Mouse (Mus musculus) embryonic facial prominence, embryonic 12.5 days (tissue): ENCODE data around the gene 9330182O14Rik. TPM values are rescaled to one million over a fixed set of nuclear protein-coding genes. Genes with fewer than 3 reads are reported as not detected.

Source experiments
- ATAC-seq: fragments of 200-750 bp; cut with Nextera tagmentation; 2 replicates; pipeline ENCODE4 v1.8.0; 2017; ENCODE audit not compliant: insufficient number of reproducible peaks, insufficient read depth, low FRiP score, low TSS enrichment
- H3K27ac ChIP-seq: fragments of 300-500 bp; sonication (generic); 2 replicates; pipeline ENCODE4 v1.5.1; 2016; ENCODE audit warnings: mild to moderate bottlenecking
- H3K27me3 ChIP-seq: fragments of 300-500 bp; sonication (generic); 2 replicates; pipeline ENCODE4 v1.6.1; 2016; ENCODE audit warnings: mild to moderate bottlenecking, moderate library complexity
- H3K36me3 ChIP-seq: fragments of 300-500 bp; sonication (generic); 2 replicates; pipeline ENCODE4 v1.6.1; 2016; ENCODE audit warnings: mild to moderate bottlenecking
- H3K4me1 ChIP-seq: fragments of 300-500 bp; sonication (generic); 2 replicates; pipeline ENCODE4 v1.6.1; 2016
- H3K4me2 ChIP-seq: fragments of 300-500 bp; sonication (generic); replicated peaks from 2 replicates; pipeline ENCODE4 v1.6.1; 2016; ENCODE audit warnings: mild to moderate bottlenecking, moderate library complexity
- H3K4me3 ChIP-seq: fragments of 300-500 bp; sonication (generic); 2 replicates; pipeline ENCODE4 v1.5.1; 2016; ENCODE audit warnings: mild to moderate bottlenecking
- H3K9ac ChIP-seq: fragments of 300-500 bp; sonication (generic); 2 replicates; pipeline ENCODE4 v1.6.1; 2016; ENCODE audit warnings: mild to moderate bottlenecking, moderate library complexity
- H3K9me3 ChIP-seq: fragments of 300-500 bp; sonication (generic); 2 replicates; pipeline ENCODE4 v1.6.1; 2016; ENCODE audit warnings: mild to moderate bottlenecking, moderate library complexity
- WGBS: fragments of 180-500 bp; shearing (Covaris S2); methylation state at CpG from one replicate; pipeline ENCODE4 v1.1.7; 2016; 5-methylcytosine and 5-hydroxymethylcytosine counted together
- polyA plus RNA-seq: library from polyadenylated mRNA; unstranded; fragments of >200 nt; fragmentation: Nextera tagmentation; extraction: Ambion mirVana; gene quantifications from 2 replicates; pipeline ENCODE4 v1.2.1, GENCODE M21; 2016

The 9330182O14Rik gene
- not detected in 2 replicates for polyA plus RNA-seq

DNA sequence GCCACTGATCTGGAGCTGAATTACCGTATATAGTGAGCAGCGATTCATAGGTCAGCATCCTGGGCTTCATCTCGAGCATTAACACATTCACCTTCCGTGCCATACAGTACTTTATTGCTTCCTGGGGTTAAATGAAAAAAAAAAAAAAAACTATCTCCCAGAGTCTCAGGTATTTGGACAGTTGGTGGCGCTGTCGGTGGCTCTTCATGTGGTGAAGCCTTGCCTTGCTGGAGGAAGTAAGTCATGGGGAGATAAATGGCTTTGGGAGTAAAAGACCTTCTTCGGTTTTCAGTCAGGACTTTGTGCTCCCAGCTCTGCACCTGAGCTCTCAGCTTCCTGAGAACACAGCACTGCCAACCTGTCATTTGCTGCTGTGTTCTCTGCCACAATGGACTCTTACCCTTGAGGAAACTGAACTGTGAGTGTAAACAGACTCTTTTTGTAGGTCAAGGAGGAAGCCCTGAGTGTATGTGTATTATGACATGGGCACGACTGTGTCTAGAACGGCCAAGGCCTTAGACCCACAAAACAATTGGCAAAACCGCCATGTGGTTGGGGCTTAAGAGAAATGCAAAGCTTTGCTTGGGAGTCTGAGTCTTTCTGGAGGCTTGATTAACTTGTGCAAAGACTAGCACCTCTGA, at the start of gene 9330182O14Rik:
9330182O14Rik (plus strand) TSS at position 214 of the 641 bp plus-strand sequence.
- 0 out of 2 replicates have a peak, but pooled peaks cover 4% of the 10 kb centered on the region for H3K4me1 ChIP-seq
- H3K27me3 ChIP-seq: no peaks in the 10 kb centered on the region
- no peaks in the 10 kb centered on the region for H3K36me3 ChIP-seq
- H3K27ac ChIP-seq: no peak within 1 kb of the TSS
- H3K9me3 ChIP-seq: no peaks in the 10 kb centered on the region
- ATAC-seq: no peak
- H3K4me2 ChIP-seq: no peak within 1 kb of the TSS
- H3K4me3 ChIP-seq: no peak within 1 kb of the TSS
- WGBS: 60% methylated on average over 10 of the region's 10 CpGs
- H3K9ac ChIP-seq: no peak within 1 kb of the TSS

DNA sequence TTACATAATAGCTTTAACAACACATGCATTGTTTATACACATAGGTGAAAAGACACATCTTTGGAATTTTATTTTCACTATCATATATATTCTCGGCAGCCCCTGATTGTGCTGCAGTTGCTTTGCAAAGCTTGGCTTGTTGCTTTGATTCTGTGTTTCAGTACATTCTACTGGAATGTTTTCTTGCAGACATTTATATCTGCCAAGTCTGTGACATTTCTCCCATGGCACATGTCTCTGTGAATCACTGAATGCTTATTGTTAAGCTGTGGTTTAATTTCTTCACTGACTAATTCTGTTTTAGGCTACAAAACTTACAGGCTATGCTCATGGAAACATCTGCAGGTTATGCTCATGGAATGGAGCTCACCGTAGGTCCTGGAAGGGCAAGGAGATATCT, 30.9 kb upstream of the 9330182O14Rik start:
- H3K27me3 ChIP-seq: no peaks in the 10 kb centered on the region
- no peaks in the 10 kb centered on the region for H3K9me3 ChIP-seq
- H3K4me1 ChIP-seq: no peaks in the 10 kb centered on the region
- no peak overlapping the region for H3K9ac ChIP-seq
- no peak overlapping the region for H3K4me2 ChIP-seq
- no peak for ATAC-seq
- H3K4me3 ChIP-seq: no peak overlapping the region
- no peaks in the 10 kb centered on the region for H3K36me3 ChIP-seq
- WGBS: 86% methylated on average over 2 of the region's 2 CpGs
- H3K27ac ChIP-seq: no peak overlapping the region

DNA sequence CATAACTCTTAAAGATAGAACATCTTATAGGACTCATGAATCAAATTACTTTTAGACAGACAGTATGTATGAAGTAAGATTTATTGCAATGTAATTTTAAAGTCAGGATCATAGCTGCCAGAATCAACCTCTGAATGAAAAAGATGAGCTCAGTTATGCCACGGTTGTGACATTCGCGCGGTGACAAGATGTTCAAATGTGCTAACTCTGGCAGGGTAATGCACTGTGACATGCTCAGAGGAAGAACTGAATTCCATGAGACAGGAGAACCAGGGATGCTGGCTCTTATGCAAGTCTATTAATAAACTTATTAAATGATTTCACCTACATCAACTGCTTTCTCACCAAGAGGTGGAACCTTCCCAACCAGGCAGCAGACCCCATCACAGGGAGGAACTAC, 28.5 kb upstream of the 9330182O14Rik start:
- H3K36me3 ChIP-seq: no peaks in the 10 kb centered on the region
- no peak overlapping the region for H3K27ac ChIP-seq
- no peak overlapping the region for H3K9ac ChIP-seq
- no peaks in the 10 kb centered on the region for H3K27me3 ChIP-seq
- WGBS: 87% methylated on average over 4 of the region's 4 CpGs
- H3K4me2 ChIP-seq: no peak overlapping the region
- H3K4me1 ChIP-seq: no peaks in the 10 kb centered on the region
- no peak for ATAC-seq
- H3K9me3 ChIP-seq: no peaks in the 10 kb centered on the region
- no peak overlapping the region for H3K4me3 ChIP-seq

DNA sequence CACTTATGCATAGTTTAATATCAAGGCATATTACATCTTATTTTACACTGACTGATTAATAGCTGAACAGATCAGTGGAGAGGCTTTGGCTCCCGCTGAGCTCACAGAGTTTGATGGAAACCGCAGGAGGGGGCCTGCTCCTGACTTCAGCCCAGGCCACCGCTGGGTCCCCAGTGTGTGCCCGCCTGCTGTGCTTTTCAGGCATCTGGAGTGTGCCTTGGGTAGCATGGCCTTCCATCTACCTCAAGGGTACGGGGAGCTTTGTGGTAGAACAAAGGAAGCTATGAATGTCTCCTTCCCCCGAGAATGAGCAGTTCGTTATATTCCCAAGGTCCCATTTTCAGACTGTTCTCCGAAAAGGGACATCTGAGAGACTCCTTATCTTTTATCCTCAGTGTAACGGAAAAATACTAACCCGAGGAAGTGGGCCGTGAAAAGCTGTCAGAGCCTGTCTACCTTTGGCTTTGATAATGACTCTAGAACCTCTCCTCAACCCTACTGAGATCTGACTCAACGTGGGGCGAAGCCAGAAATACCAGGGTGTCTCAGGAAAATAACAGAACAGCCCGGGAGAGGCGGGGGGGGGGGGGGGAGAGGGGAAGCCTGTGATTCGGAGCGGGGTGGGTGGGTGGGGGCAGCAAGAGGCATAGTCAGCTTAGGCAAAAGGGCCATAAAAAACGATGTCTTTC, 20.1 kb upstream of the 9330182O14Rik start:
- Histone ChIP-seq H3K4me3 (peak overlapping the region; percentile 8), H3K27ac (no peak overlapping the region), H3K4me2 (peak overlapping the region; percentile 46), H3K4me1 (peaks cover 17% of the 10 kb centered on the region), H3K36me3 (no peaks in the 10 kb centered on the region), H3K27me3 (no peaks in the 10 kb centered on the region), H3K9ac (0 out of 2 replicates have a peak overlapping the region, but pooled peaks have one; percentile 1), H3K9me3 (no peaks in the 10 kb centered on the region)
- 30% methylated on average over 15 of the region's 18 CpGs for WGBS
- ATAC-seq: no peak

DNA sequence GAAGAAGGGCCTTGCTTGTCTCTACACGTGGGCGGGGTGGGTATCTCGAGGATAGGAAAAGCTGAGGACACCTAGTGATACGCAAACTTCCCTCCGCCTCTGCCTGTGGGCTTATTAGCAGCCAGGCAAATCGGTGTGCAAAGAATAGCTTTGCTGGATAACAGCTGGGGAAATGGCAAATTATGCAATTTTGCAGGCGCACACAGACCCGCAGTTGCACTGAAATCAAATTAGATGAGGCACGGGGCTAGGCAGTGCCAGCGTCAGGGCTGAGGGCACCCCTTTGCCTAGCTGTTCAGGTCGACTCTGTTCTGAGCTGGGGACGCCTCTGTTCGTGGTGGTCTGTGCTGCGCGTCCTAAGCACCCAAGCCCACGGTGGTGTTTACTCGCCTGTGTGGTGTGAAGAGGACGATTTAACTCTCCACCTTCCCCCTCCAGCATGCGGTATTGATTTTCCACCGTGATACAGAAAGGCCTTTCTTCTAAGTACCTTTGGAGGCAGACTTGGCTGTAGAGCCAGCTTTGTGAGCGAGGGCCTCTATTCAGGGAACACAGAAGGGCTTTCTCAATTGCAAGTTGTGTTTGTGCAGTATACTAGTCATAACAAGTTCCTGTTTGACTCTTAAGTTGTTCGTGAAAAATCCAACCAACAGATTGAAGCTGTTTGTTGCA, 19.4 kb upstream of the 9330182O14Rik start:
- 0 out of 2 replicates have a peak overlapping the region, but pooled peaks have one; percentile 1 for H3K9ac ChIP-seq
- H3K9me3 ChIP-seq: no peaks in the 10 kb centered on the region
- H3K4me3 ChIP-seq: peak overlapping the region; percentile 8
- ATAC-seq: peak; percentile 73; the same call in 1 of the 2 replicates
- no peaks in the 10 kb centered on the region for H3K27me3 ChIP-seq
- peaks cover 17% of the 10 kb centered on the region for H3K4me1 ChIP-seq
- peak overlapping the region; percentile 46 for H3K4me2 ChIP-seq
- H3K27ac ChIP-seq: 0 out of 2 replicates have a peak overlapping the region, but pooled peaks have one; percentile 37
- WGBS: 16% methylated on average over 22 of the region's 22 CpGs
- H3K36me3 ChIP-seq: no peaks in the 10 kb centered on the region

DNA sequence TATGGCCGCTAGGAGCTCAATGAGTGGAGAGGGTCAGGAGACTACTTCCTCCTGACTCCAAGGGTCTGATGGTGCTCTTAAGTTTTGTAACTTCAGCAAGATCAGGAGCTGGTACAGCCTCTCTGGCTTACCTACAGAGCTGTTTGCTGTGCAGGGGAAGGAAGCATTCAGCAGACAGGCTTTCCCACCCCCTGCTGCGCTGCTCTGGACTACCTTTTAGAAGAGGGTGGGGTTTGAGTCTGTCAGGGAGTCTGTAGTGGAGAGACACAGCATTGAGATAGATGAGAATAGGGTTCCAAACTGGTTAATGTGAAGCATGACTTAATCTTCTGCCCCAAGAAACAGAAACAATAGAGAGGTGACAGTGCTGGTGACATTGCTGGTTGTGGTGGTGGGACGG, 17.8 kb upstream of the 9330182O14Rik start:
- WGBS: 72% methylated on average over 3 of the region's 3 CpGs
- Histone ChIP-seq H3K4me3 (no peak overlapping the region), H3K9me3 (no peaks in the 10 kb centered on the region), H3K4me1 (peaks cover 17% of the 10 kb centered on the region), H3K9ac (no peak overlapping the region), H3K27ac (no peak overlapping the region), H3K27me3 (no peaks in the 10 kb centered on the region), H3K4me2 (no peak overlapping the region), H3K36me3 (no peaks in the 10 kb centered on the region)
- ATAC-seq: no peak

DNA sequence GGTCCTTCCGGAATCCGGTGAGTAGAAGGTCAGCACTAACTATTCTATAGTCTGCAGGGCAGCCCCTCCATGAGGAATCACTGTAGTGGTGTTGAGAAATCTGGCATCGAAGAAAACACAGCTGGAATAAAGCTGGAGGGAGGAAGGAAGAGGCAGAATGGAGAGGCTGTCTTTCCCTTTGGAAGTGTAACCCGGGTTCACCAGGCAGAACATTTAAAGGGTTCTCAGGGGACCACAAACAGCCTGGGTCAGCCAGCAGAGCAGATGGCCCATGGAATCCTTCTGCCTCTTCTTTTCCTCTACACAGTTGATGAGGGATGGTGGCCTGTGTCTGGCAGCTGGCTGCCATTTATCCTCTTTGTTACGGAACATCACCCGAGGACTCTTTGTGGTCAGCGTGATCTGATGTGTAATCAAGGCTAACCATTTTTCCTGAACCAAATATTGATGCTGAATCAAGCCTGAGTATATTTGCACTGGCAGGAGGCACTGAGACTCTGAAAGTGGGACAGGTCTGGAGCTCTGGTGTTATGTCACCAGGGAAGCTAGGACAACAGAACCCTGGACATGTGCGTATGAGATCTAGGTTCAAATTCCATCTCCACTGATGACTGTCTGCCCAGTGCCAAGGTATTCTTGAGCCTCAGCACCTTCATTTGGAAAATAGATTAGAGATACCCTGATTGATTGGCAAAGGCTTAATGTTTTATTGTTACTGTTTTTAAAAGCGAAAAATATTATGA, 9.8 kb upstream of the 9330182O14Rik start:
- ATAC-seq: no peak
- no peak overlapping the region for H3K4me3 ChIP-seq
- no peak overlapping the region for H3K9ac ChIP-seq
- 0 out of 2 replicates have a peak, but pooled peaks cover 2% of the 10 kb centered on the region for H3K4me1 ChIP-seq
- no peaks in the 10 kb centered on the region for H3K36me3 ChIP-seq
- no peaks in the 10 kb centered on the region for H3K9me3 ChIP-seq
- H3K27me3 ChIP-seq: no peaks in the 10 kb centered on the region
- H3K4me2 ChIP-seq: no peak overlapping the region
- H3K27ac ChIP-seq: no peak overlapping the region
- WGBS: 71% methylated on average over 9 of the region's 9 CpGs

DNA sequence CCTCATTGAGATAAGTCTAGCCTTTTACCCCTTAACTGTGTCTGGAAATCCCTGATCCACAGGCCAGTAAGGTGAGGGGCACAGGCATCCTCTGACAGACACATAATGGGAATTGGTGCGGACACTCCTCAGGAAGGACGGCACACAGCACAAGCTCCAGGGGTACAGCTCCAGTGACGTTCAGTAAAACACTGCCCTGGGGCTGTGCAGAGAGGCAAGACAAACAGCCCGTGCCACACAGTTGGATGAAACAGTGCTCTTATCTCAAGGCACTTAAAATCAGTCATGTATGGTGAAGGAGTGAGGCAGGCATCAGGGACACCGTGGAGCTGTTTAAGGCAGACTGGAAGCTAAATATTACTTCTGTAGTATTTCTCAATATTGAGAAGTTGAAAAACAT, 4.7 kb upstream of the 9330182O14Rik start:
- H3K9ac ChIP-seq: no peak overlapping the region
- H3K27me3 ChIP-seq: no peaks in the 10 kb centered on the region
- H3K4me3 ChIP-seq: no peak overlapping the region
- no peaks in the 10 kb centered on the region for H3K9me3 ChIP-seq
- no peak overlapping the region for H3K27ac ChIP-seq
- no peak; the same call in 1 of the 2 replicates for ATAC-seq
- 0 out of 2 replicates have a peak, but pooled peaks cover 5% of the 10 kb centered on the region for H3K4me1 ChIP-seq
- H3K4me2 ChIP-seq: no peak overlapping the region
- no peaks in the 10 kb centered on the region for H3K36me3 ChIP-seq
- WGBS: 32% methylated on average over 5 of the region's 5 CpGs

DNA sequence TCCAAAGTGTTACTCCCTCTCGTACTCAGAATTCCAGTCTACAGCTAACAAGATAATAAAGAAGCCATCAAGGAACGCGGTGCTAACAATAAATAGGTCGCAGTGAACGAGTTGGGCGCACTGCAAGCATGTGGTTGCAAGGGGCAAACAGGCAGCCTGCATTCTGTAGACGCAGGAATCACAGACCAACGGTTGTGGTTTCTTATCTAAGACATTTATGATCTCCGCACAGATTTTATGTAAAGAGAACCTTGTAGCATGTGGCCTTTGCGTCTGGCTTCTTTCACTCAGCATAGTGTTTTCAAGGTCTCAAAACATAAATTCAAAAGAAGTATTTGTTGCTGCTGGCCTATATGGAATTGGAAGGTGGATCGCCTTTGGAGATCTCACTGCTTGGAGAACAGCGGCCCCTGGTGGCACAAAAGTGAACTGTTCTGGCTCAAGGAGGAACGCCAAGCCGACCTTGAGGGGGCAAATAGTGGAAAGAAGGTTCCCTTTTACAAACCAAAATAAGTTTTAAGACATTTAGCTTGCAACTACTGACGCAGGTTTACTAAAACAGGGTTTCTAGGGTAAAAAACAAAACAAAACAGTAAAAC, 3.2 kb upstream of the 9330182O14Rik start:
- 0 out of 2 replicates have a peak, but pooled peaks cover 5% of the 10 kb centered on the region for H3K4me1 ChIP-seq
- WGBS: 22% methylated on average over 15 of the region's 15 CpGs
- H3K27me3 ChIP-seq: no peaks in the 10 kb centered on the region
- no peak overlapping the region for H3K4me2 ChIP-seq
- no peak overlapping the region for H3K9ac ChIP-seq
- H3K9me3 ChIP-seq: no peaks in the 10 kb centered on the region
- no peak for ATAC-seq
- no peaks in the 10 kb centered on the region for H3K36me3 ChIP-seq
- H3K27ac ChIP-seq: no peak overlapping the region
- no peak overlapping the region for H3K4me3 ChIP-seq

DNA sequence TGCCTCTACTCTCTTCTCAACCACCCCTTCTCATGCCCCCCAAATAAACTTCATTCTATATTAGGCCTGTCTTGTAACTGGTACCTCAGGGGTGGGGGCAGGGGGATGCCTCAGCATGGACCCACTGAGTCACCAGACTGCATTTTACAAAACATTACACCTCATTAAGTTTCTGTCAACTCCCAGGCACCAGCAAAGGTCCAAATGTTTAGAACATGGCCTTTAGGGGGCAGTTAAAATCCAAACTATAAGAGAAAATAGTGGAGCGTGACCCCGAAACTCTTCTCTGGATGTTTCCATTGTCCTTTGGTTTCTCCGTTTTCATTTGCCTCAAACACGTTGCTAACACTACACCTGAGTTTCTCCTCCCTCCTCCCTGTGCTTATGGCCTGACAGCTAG, 1.8 kb upstream of the 9330182O14Rik start:
- Histone ChIP-seq H3K4me3 (no peak overlapping the region), H3K27ac (no peak overlapping the region), H3K4me2 (no peak overlapping the region), H3K9ac (no peak overlapping the region), H3K36me3 (no peaks in the 10 kb centered on the region), H3K9me3 (no peaks in the 10 kb centered on the region), H3K27me3 (no peaks in the 10 kb centered on the region), H3K4me1 (0 out of 2 replicates have a peak, but pooled peaks cover 5% of the 10 kb centered on the region)
- 77% methylated on average over 4 of the region's 4 CpGs for WGBS
- ATAC-seq: no peak

DNA sequence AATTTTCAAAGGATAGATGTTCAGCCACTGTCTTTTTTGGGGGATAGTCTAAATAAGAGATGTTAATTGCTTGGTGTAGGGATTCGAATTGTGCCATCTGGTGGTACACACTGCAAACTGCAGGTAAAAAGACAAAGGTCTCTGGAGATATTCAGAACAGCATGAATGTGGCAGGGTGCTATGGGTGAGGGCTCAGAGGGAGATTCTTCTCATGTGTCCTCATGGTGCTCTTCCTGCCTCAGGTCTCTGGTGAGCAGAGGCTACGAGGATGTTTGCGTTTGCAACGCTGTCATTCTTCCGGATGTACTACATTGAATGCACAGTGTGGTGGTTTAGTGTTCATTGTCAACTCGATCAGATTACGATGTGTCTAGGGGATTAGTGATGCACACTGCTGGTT, 10.1 kb downstream of the 9330182O14Rik start:
- Histone ChIP-seq H3K36me3 (no peaks in the 10 kb centered on the region), H3K27me3 (no peaks in the 10 kb centered on the region), H3K4me2 (no peak overlapping the region), H3K27ac (no peak overlapping the region), H3K9me3 (no peaks in the 10 kb centered on the region), H3K9ac (no peak overlapping the region), H3K4me1 (no peaks in the 10 kb centered on the region), H3K4me3 (no peak overlapping the region)
- no peak for ATAC-seq
- WGBS: 48% methylated on average over 7 of the region's 7 CpGs
